Mouse (Mus musculus) megakaryocyte-erythroid progenitor cell, adult 5-6 weeks (primary cell): ENCODE measurements around the gene Lingo2. TPM values are rescaled to one million over a fixed set of nuclear protein-coding genes. Genes with fewer than 3 reads are reported as not detected.

Source experiments
- ATAC-seq: replicated peaks from 2 replicates; pipeline ENCODE4 v1.8.0; 2016; ENCODE audit warnings: mild to moderate bottlenecking, inconsistent platforms; ENCODE audit not compliant: severe bottlenecking, poor library complexity, low FRiP score, low TSS enrichment
- total RNA-seq, 2 experiments: library from RNA; stranded (forward) in 1 of 2; stranded (reverse) in 1 of 2; fragments of 200-1000, 215-1000 nt in 1 of 2; fragments of >200 nt in 1 of 2; fragmentation: Nextera tagmentation in 1 of 2; gene quantifications; 2 replicates each; pipeline ENCODE4 v1.2.3; 2014 to 2017

Lingo2 gene
- total RNA-seq, 2 experiments from 2014 or later = not detected

DNA sequence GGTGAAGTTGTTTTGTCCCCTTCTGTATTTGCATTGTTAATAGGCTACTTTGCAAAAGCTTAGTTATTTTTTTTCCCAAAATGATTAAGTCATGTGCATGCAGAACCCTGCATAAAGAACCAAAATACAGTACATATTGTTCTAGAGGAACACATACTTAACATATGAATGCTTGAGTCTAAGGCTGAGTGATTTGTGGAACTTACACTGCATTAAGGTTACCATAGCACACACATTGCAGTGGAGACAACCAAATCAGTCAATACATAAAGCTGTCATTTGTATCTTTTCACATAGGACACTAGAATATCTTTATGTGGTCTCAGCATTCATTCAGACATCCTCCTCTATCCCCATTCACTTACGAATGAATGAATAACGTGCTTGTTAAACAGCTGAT, 1023.8 kb downstream of the Lingo2 start:
- ATAC-seq = no peak

DNA sequence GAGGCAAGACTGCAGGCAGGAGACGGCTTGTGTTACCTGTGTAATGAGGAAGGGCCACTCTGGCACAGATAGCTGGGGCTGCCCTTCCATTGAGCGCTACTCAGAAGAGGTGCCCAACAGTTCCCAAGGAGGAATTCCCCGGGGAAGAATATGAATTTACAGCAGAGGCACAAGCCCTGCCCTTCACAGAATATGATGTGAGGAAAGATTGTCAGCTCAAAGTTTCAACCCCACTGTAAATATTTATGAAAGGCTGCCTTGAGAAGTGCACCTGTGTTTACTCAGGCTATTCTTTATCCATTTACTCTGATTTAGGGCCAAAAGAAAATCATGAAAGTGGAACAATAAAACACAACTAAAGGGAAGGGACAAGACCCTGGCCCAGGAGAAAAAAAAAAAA, 1034.1 kb downstream of the Lingo2 start:
- no peak for ATAC-seq

DNA sequence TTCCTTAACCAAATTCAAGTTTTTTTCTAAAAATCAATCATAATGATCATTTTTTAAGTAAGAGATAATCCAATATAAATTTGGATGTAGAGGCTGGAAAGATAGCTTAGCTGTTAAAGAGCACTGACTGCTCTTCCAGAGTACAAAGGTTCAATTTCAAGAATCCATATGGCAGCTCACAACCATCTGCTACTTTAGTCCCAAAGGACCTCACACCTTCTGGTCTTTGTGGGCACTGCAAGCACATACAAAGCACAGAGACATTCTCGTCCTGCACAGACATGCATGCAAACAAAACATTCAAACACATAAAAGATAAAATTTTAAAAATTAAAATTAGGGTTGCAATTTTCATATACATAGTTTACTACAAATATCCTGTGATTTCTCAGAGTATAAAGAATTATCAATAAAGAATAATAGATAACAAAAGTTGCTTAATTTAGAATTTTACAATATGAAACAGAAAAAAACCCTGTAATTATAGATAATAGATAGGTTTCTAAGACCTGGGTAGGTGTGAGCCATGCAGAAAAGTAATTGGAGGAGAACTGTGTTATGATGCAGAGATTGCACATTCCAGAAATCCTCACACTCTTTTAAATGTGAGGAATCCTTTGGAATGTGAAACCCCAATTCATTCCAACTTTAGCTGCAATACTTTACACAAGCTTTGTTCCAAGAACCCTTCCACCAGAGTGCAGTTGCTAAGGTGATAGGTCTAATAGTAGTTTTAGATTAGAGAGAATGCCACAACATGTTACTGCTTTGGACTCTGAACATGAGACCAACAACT, 1053.6 kb downstream of the Lingo2 start:
- no peak for ATAC-seq

DNA sequence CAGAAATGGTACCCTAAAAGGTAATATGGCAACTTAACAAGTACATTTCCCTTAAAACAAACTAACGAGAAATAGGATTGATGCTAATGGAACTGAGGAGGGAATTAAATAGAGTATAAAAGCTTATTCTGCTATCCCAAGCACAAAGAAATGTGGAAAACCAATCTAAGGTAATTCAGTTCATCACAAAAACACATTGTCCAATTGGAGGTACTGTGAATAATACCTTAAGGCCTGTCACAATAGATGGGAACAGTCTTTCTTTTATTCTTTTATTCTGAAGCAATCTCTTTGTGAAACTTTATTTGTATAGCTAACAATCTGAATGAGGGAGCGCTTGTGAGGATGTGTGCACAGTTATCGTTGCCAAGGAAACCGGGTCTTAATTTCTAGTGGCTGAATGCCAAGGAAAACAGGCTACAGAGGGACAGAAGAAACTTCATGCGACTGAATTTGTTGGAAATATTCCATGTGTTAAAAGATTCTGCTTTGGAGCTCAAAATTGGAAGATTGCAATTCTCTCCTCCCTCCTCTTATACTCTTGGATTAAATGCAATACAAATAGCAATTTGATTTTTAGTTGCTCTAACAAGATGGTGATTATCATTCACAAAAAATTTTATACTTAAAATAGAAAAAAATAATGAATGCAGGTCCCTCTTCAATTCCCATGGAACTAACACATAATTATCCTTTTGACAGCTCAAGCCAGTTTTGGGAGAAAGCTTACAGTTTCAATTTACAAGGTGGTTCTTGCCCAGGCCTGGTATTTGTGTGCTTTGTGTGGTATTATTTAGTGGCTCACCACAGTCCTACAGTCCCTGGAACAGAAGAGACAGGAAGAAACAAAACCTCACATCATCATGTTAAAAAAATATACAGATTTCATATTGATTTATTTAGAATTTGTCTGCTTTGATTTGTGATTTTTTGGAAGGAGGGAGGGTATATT, 1065.7 kb downstream of the Lingo2 start:
- no peak for ATAC-seq

DNA sequence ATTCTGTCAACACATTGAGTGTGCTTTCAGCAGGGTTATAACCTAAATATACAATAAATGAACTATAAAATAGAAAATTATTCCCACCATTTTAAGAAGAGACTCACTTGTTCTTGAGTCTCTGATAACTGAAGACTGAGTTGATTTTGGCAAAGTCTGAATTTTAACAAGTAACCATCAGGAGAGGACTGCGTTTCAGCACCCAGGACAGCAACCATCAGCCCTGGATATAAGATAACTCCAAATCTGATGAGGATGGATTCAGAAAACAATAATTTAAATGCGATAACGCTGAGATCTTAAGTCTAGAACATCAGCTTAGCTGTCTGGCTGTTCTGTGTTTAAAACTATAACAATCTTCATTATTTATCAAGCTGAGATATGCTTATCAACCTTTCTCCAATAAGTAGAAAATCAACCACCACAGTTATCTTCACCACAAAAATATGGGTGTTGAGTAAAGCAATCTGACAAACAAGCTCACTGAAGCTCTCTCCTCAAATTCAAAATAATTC, 1066.5 kb downstream of the Lingo2 start:
- ATAC-seq = no peak

DNA sequence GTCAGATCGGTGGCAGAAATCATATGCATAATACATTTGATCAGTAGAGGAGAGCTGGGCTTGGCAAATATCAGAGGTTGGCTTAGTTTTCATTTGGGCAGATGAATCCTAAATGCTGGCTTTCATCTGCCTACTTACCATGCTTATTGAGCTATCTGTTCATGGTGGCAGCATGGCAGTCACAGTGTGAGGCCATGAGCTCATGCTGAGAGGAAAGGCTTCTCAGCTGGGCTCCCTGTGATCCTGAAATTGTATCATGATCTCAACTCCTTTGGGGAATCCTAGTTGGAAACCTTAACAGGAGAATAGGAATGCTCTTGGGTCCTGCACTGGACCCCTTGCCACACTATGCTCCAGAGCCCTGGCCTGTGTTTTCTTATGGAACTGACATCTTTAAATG, 1105.0 kb downstream of the Lingo2 start:
- no peak for ATAC-seq

DNA sequence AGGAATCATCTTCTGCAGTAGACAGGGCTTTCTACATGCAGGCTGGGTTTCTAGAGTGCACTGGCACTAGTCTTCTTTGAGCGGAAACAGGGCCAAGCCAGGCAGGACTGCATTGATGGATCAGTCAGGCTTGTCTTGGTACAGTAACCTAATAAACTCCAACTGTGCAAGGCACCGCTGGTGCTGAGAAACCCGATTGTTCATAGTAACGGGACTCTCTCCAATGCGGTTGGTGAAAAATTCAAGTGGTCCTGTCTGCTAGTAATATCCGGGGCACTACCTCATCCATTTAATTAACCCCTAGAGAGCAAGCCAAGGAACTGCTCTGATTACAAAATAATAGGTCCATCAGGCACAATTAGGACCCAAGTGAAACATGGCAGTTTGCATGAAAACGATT, 1106.4 kb downstream of the Lingo2 start:
- no peak for ATAC-seq

DNA sequence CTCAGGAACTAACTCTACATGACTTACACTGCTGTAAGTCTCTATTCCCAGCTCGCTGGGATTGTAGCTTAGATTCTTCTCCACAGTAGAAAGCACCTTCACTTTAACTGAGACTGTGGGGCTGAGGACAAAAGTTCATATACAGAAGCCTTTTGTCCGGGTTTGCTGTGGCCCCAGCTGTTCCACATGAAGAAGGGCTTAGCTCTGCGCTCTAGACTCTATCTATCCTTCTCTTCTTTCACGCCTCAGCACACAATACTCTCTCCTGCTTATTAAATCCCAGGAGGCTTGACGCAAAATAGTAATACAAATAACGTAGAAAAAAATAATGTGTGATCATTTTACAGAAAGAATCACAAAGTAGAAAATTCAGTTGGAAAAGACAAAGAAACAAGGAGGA, 1107.0 kb downstream of the Lingo2 start:
- ATAC-seq = no peak

DNA sequence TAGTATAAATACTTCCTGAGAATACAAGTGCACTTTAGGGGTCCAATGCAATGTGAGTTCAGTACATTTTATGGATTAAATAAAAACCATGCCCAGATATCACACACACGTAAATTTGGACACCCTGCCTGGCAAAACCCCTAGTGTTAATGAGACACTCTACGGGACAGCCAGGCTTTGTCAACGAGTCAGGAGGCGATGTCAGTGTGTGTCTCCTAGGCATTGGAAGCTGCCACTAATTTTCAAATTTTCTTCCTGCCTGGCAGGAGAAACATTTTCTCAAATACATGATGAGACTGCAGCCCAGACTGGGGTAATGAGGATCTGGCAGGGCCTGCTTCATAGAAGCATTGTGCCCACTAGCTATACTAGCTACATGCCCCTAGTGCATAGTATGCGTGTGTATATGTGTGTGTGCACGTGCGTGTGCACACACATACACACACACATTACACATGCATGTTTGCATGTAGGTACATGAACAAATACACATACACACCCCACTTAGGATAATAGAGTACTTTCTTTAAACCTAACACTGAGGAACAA, 1128.2 kb downstream of the Lingo2 start:
- ATAC-seq = no peak

DNA sequence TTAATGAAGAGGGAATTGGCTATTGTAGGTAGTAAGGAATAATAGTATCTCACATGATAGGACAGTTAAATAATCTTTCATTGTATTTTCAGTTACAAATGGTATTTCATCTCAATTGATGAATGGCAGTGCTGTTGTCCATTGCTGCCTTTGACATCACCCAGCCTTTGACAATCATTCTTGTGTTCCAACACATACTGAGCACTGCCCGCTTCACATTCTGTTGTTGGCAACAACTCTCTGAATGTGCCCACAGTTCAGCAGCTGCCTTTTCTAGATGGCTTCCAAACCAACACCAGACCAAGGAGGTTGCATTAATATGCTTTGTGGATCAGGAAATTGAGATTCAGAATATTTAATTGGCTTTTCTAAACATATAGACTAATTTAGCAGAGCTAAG, 1130.8 kb downstream of the Lingo2 start:
- no peak for ATAC-seq

DNA sequence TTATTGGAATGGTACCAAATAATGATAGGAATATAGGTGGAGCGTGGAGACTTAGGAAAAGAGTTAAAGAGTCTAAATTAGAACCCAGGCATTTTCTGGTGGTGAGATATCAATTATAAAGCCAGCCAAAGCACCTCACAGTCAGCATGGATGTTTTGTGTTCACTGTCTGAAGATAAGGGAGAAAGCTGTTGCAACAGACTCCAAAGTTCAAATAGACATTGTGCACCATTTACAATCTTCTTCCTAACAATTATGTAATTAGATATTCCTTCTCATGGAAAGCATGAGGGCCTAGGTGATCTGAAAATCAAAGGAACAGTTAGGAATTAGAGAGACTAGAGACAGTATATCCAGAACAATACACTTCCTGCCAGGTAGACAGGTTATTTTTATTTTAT, 1136.8 kb downstream of the Lingo2 start:
- ATAC-seq = no peak

DNA sequence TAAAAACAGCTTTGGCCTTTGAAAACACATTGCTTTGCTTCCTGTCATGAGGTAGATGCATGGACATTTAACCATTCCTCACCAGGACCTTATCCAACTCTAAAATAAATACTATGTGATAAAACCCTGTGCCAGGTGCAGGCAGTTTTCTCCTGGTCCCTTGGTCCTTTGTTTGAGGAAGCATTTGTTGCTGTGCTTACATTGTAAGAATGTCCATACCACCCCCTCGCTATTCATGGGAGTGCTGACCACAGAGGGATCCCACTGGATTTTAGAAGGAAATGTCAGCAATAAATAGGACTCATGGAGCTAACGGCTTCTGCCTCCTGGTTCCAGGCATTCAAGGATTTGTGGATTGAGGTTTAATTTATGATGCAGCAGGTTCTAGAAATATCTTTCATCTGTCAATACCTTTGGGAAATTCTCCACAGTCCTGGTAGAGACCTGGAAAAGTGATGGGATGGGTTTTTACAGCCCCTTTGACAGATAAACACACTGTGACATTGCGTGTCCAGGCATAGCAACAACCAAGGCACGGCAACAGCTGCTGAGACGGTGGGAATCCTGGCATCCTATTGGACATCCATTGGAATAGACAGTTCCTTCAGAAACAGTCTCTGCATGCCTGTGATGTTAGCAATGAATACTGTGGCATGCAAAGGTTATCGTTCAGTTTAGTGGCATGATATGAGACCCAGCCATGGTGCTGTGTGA, 1143.9 kb downstream of the Lingo2 start:
- no peak for ATAC-seq

DNA sequence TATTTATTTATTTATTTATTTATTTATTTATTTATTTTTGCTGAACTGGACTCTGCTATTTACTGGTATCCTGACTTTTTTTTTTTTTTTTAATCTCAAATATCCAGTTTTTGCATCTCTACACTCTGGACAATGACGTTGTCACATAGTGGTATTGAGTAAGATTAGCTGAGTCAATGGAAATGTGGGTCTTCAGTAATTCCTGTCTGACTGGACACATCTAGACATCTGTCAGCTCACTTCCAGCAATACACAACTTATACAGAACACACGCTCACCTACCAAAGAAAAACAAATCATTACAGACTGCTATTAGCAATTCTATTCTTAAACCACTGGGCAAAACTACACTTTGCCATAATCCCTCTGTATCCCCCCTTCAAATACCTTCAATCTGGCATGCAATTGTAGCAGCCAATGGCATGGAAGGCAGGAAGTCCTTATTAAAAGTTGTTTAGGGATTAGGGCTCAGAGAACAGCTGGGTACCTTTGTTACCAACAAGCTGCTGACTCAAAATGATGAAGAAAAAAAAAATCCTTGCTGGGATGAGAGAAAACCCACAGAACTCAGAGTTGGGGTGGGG, 1144.6 kb downstream of the Lingo2 start:
- no peak for ATAC-seq

DNA sequence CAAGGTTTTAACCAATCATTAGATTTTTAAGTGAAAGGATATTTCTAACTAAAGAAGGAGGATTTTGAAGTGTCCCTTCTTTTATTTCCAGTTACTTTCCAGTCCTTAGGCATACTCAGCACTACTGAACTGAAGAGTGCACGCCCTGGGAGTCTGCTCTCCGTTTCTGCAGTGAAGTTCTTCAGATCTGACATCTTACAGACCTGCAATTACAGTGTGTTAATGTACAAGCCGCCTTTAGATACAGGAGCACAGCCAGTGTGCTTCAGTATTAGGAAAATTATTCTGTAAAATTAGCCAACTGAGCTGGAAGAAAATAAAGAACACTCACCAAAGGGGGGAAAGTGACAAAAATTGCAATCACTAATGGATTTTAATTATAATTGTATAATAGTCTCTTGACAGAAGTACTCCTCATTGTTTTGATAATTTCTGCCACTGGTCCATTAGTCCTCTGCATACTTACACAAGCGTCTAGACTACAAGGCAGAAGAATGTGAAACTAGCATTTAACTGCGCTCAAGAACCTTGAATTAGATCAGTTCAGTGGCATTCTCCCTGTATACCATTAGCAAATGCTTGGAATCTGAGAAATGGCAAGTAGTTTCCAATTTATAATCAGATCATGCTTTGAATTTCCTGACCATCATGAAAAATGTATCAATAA, 1167.2 kb downstream of the Lingo2 start:
- no peak for ATAC-seq

DNA sequence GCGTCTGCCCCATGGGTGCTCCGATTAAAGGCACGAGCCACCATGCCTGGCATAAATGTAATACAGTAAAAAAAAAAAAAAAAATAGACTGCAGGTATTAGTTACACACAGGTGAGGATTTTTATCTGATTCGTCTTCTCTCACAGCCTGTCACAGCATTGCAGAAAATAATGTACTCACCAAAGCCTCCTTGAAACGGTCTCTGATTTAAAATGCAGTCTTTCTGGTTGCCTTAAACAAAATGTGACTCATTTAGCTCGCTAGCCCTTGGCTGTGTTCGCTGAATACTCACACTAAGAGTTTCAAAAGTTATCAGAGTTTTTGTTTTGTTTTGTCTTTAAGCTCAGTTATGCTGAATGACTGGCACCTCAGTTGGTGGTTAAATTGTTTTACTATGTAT, 1180.7 kb downstream of the Lingo2 start:
- no peak for ATAC-seq

DNA sequence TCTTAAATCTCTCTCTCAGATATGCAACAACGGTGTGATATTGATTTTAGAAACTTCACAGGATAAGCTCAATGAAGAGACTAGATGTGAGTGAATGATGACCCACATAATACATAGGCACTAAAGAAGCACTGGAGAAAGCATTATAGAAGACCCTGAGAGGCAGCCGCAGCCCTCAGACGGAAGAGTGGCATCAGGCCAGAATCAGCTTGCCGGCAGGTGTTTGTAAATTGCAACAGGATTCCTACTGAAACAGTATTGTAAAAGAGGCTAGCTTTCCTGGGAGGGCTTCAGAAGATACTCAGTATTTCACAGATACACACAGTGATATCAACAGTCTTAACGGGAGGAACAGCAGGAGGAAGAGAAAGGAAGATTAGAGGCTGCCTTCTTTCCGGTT, 1184.6 kb downstream of the Lingo2 start:
- ATAC-seq = no peak

DNA sequence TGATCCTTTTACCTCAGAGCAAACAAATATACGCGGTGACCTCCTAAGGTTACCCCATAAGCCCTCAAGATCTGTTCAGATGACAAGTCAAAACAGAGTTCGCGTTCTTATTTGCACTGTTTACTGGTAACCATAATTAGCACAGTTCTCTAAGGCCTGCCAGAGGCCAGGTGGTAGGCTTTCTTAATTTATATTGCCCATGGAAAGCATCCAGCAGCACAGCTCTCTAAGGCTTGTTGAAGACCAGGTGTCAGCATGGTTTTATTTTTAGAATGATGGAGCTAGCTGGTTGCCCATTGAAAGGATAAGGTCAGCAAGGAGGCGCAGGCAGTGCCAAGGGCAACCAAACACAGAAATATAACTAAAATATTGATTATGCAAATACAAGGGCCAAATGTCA, 1190.4 kb downstream of the Lingo2 start:
- ATAC-seq = no peak

DNA sequence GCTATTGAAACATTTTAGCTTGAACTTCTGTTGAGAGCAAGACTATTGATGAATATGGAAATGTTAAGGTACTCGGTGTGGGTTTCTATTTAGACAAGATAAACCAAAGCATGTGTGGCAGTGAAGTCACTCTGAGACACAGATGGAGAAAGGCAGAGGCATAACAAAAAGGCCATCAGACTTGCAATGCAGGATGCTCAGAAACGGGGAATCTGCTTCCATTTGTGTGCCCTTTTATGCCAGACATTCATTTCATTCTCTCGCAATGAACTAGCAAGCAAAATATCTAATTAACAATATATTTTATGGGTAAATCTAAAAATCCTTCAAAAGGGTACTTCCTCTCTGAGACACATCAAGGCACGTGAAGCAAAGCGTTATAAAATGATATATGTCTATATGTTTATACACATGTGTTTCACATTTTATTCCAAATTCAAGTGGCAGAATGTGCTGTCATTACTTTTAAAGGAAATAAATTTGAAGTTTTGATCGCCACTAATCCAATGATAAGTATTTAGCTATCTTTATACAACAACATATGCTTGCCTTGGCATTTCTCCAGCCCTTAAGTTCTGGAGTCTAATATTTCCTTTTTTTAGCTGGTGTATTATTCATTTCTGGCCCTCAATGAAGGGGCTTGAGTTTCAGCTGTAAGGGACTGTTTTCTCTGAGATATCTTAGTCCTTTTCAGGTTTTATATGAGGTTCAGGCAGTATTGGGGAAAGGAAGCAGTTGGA, 1199.3 kb downstream of the Lingo2 start:
- no peak for ATAC-seq
